Mouse (Mus musculus) hindbrain, embryonic 14.5 days (tissue): Measurements from ENCODE around the gene Scly. TPM values are rescaled to one million over a fixed set of nuclear protein-coding genes. Genes with fewer than 3 reads are reported as not detected.

ENCODE experiments used
- ATAC-seq: fragments of 200-750 bp; cut with Nextera tagmentation; 2 replicates; pipeline ENCODE4 v1.8.0; 2017; ENCODE audit warnings: moderate number of reproducible peaks, mild to moderate bottlenecking, moderate TSS enrichment, moderate library complexity; ENCODE audit not compliant: low FRiP score
- DNase-seq: peaks from one replicate; pipeline ENCODE4 v3.0.0-alpha.2; 2015; ENCODE audit warnings: low spot score
- H3K27ac ChIP-seq: fragments of 300-500 bp; sonication (generic); 2 replicates; pipeline ENCODE4 v1.5.1; 2014; ENCODE audit warnings: mild to moderate bottlenecking, moderate library complexity
- H3K27me3 ChIP-seq: fragments of 300-500 bp; sonication (generic); 2 replicates; pipeline ENCODE4 v1.6.1; 2014; ENCODE audit warnings: mild to moderate bottlenecking, low read length, mixed read lengths; ENCODE audit not compliant: control insufficient read depth, insufficient read depth
- H3K36me3 ChIP-seq: fragments of 300-500 bp; sonication (generic); replicated peaks from 2 replicates; pipeline ENCODE4 v1.6.1; 2014; ENCODE audit not compliant: control insufficient read depth, insufficient read depth
- H3K4me1 ChIP-seq: fragments of 300-500 bp; sonication (generic); replicated peaks from 2 replicates; pipeline ENCODE4 v1.6.1; 2014; ENCODE audit warnings: antibody characterized with exemption, low read length, mixed read lengths; ENCODE audit not compliant: control insufficient read depth, insufficient read depth
- H3K4me2 ChIP-seq: fragments of 300-500 bp; sonication (generic); replicated peaks from 2 replicates; pipeline ENCODE4 v1.6.1; 2014; ENCODE audit warnings: mild to moderate bottlenecking, moderate library complexity
- H3K4me3 ChIP-seq: fragments of 300-500 bp; sonication (generic); replicated peaks from 2 replicates; pipeline ENCODE4 v1.5.1; 2014; ENCODE audit warnings: mild to moderate bottlenecking, low read length
- H3K9ac ChIP-seq: fragments of 300-500 bp; sonication (generic); 2 replicates; pipeline ENCODE4 v1.6.1; 2014
- H3K9me3 ChIP-seq: fragments of 300-500 bp; sonication (generic); 2 replicates; pipeline ENCODE4 v1.6.1; 2016; ENCODE audit warnings: low read length; ENCODE audit not compliant: control insufficient read depth
- WGBS: fragments of 180-500 bp; shearing (Covaris S2); extraction: QIAGEN DNeasy Blood & Tissue Kit; methylation state at CpG from one replicate; pipeline ENCODE4 v1.1.7; 2014; 5-methylcytosine and 5-hydroxymethylcytosine counted together
- polyA plus RNA-seq: library from polyadenylated mRNA; unstranded; fragments of >200 nt; fragmentation: Nextera tagmentation; extraction: Ambion mirVana; gene quantifications from 2 replicates; pipeline ENCODE4 v1.2.1, GENCODE M21; 2014

The Scly gene
- polyA plus RNA-seq, 1 experiment from 2014 or later, result 10.5 TPM

DNA sequence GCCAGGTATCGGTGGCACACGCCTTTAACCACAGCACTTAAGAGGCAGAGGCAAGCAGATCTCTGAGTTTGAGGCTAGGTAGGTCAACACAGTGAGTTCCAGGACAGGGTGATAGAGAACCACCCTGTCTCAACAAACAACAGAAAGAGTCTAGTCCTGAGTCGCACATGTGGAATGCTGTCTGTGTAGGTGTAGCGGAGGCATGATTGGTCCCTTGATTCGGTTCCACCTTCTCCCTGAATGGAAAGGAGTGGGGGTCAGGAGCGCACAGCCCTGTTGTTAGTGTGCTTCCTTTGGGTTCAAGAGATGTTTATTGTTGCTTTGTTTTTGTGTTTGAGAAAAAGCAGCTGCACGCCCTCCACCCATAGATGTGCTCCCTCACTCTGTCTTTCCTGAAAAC lies 35.6 kb upstream of the Scly start:
- no peak for ATAC-seq
- no peak overlapping the region for H3K9ac ChIP-seq
- no peak overlapping the region for H3K4me2 ChIP-seq
- WGBS, result 95% methylated on average over 7 of the region's 7 CpGs
- no peaks in the 10 kb centered on the region for H3K9me3 ChIP-seq
- H3K4me1 ChIP-seq, result no peaks in the 10 kb centered on the region
- no peak for DNase-seq
- H3K27me3 ChIP-seq, result no peaks in the 10 kb centered on the region
- H3K27ac ChIP-seq, result no peak overlapping the region
- H3K36me3 ChIP-seq, result peaks cover 24% of the 10 kb centered on the region
- no peak overlapping the region for H3K4me3 ChIP-seq

DNA sequence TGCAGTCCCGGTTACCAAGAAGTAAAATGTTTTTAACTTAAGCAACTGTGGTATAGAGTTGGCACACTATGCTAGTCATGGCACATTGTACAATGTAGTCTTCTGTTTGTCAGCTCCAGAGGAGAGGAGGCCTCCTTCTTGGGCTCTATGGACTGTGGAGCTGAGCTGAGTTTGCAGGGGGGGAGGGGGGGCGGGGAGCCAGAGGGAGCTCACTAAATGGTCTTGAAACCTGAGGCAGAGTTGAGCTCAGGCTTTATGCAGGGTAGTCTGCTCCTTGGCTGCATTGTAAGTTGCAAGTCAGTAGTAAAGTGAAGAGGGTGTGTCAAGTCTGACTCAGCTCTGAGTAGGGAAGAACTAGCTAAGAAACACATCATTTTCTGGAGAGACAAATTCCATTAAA lies 25.9 kb upstream of the Scly start:
- H3K4me3 ChIP-seq, result no peak overlapping the region
- H3K4me2 ChIP-seq, result no peak overlapping the region
- H3K27me3 ChIP-seq, result no peaks in the 10 kb centered on the region
- no peak overlapping the region for H3K27ac ChIP-seq
- H3K4me1 ChIP-seq, result no peaks in the 10 kb centered on the region
- no peaks in the 10 kb centered on the region for H3K9me3 ChIP-seq
- ATAC-seq (no peak), DNase-seq (no peak)
- peaks cover 24% of the 10 kb centered on the region for H3K36me3 ChIP-seq
- 86% methylated on average over 2 of the region's 2 CpGs for WGBS
- H3K9ac ChIP-seq, result no peak overlapping the region

GRCm38 (mm10) chr1:91276581-91276980 lies 21.6 kb upstream of the Scly start:
- no peak overlapping the region for H3K9ac ChIP-seq
- H3K9me3 ChIP-seq, result no peaks in the 10 kb centered on the region
- ATAC-seq (no peak), DNase-seq (no peak)
- 93% methylated on average over 4 of the region's 4 CpGs for WGBS
- no peak overlapping the region for H3K4me3 ChIP-seq
- H3K36me3 ChIP-seq, result peaks cover 65% of the 10 kb centered on the region
- no peak overlapping the region for H3K27ac ChIP-seq
- no peaks in the 10 kb centered on the region for H3K27me3 ChIP-seq
- H3K4me2 ChIP-seq, result no peak overlapping the region
- no peaks in the 10 kb centered on the region for H3K4me1 ChIP-seq

DNA sequence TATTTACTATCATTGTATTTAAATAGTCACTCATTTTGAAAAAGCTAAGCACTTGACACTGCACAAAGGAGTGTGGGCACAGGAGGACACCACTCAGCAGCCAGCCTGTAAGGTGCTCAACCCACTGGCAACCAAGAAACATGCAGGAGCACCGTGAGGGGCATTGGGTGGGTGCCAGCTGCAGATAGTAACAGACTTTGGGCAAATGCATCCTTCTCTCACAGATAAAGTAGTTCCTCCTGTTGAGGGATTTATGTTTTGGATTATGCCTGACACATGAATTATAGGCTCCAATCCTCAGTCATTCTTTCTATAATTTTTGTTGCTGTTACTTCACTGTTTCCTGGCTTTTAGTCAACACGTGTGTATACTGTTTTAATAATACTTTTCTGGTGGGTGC lies 20.7 kb upstream of the Scly start:
- 94% methylated on average over 2 of the region's 2 CpGs for WGBS
- Histone ChIP-seq H3K9ac (no peak overlapping the region), H3K36me3 (peaks cover 69% of the 10 kb centered on the region), H3K27ac (no peak overlapping the region), H3K27me3 (no peaks in the 10 kb centered on the region), H3K4me2 (no peak overlapping the region), H3K4me3 (no peak overlapping the region), H3K4me1 (no peaks in the 10 kb centered on the region), H3K9me3 (no peaks in the 10 kb centered on the region)
- DNase-seq (no peak), ATAC-seq (no peak)

DNA sequence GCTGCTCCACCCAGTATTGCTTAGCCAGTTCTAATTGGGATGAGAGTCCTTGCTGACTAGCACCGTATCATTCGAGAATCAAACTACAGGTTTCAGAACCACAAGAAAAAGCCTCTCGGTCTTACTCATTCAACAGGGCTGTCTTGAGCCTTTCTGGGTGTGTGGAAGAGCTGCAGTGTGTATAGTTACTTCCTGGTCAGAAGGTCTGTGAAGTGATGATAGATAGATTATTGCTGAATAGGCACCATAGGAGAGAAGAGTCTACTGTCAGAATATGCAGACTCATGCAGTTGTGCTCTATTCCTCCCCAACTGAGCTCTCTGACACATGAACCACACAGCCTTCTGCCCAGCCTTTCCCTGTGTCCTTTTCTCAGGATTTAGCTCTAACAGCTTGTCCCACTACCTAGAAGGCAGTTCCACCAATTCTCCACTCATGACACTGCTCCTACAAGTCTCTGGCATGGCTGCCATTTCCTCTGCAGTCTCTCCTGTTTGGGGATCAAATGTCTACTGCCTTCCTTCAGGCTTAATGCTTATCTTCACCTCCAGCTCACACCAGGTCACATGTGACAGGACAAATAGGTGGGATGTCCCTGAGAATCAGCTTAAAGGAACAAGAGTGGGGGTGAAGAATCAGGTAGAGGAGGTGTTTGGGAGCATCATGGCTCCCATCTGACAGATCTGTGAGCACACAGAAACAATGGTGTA lies 19.6 kb upstream of the Scly start:
- no peak for ATAC-seq
- Histone ChIP-seq H3K4me1 (no peaks in the 10 kb centered on the region), H3K9me3 (no peaks in the 10 kb centered on the region), H3K9ac (no peak overlapping the region), H3K27me3 (no peaks in the 10 kb centered on the region), H3K4me3 (no peak overlapping the region), H3K36me3 (peaks cover 74% of the 10 kb centered on the region), H3K4me2 (no peak overlapping the region), H3K27ac (no peak overlapping the region)
- no peak for DNase-seq
- 94% methylated on average over 3 of the region's 3 CpGs for WGBS

DNA sequence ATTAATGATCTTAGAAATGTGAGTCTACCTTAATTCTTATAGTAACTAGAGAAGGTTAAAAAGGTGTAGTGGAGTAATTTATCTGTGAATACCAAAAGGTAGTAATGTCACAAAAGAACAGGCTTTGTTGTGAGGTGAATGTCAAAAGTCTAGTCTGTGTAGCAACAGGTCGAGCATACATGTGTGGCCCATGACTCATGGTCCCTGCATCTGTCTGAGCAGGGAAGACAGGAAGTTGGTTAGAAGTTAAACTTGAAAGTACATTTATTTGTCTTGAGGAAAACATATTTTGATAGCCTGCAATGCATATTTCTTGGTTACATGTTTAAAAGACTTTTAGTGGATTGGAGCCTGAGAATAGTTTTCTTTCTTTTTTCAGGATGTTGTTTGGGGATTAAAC lies 19.0 kb upstream of the Scly start:
- Histone ChIP-seq H3K9me3 (no peaks in the 10 kb centered on the region), H3K36me3 (peaks cover 75% of the 10 kb centered on the region), H3K27me3 (no peaks in the 10 kb centered on the region), H3K4me3 (no peak overlapping the region), H3K4me2 (no peak overlapping the region), H3K9ac (no peak overlapping the region), H3K27ac (no peak overlapping the region), H3K4me1 (no peaks in the 10 kb centered on the region)
- no peak for DNase-seq
- ATAC-seq, result no peak
- WGBS, result 94% methylated on average over 1 of the region's 1 CpGs

DNA sequence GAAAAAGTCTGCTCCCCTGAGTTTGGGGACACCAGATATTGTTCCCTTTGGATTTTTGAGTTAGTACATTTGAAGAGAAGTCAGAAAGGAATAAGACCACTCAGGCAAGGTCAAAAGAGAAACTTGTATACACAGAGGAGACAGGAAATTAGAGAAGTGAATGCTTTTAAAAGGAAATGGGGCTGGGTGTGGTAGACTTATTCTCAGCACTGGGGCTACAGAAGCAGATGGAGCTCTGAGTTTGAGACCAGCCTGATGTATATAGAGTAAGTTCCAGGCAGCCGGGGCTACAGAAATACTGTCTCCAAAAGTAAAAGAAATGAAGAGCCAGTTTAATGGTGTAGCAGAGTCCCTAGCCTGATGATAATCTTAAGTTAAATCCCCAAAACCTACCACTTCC lies 15.6 kb upstream of the Scly start:
- Histone ChIP-seq H3K27ac (no peak overlapping the region), H3K36me3 (peaks cover 86% of the 10 kb centered on the region), H3K27me3 (no peaks in the 10 kb centered on the region), H3K9me3 (no peaks in the 10 kb centered on the region), H3K4me1 (no peaks in the 10 kb centered on the region), H3K4me3 (no peak overlapping the region), H3K9ac (no peak overlapping the region), H3K4me2 (no peak overlapping the region)
- 94% methylated on average over 1 of the region's 1 CpGs for WGBS
- DNase-seq (no peak), ATAC-seq (no peak)

- Histone ChIP-seq H3K27ac (no peak overlapping the region), H3K9ac (no peak overlapping the region), H3K36me3 (peaks cover 63% of the 10 kb centered on the region), H3K4me1 (no peaks in the 10 kb centered on the region), H3K27me3 (no peaks in the 10 kb centered on the region), H3K4me3 (no peak overlapping the region), H3K4me2 (no peak overlapping the region), H3K9me3 (no peaks in the 10 kb centered on the region)
- DNase-seq (no peak), ATAC-seq (no peak)
- 100% methylated on average over 1 of the region's 1 CpGs for WGBS
Measured at GRCm38 (mm10) chr1:91289375-91289774, 8.8 kb upstream of the Scly start.

DNA sequence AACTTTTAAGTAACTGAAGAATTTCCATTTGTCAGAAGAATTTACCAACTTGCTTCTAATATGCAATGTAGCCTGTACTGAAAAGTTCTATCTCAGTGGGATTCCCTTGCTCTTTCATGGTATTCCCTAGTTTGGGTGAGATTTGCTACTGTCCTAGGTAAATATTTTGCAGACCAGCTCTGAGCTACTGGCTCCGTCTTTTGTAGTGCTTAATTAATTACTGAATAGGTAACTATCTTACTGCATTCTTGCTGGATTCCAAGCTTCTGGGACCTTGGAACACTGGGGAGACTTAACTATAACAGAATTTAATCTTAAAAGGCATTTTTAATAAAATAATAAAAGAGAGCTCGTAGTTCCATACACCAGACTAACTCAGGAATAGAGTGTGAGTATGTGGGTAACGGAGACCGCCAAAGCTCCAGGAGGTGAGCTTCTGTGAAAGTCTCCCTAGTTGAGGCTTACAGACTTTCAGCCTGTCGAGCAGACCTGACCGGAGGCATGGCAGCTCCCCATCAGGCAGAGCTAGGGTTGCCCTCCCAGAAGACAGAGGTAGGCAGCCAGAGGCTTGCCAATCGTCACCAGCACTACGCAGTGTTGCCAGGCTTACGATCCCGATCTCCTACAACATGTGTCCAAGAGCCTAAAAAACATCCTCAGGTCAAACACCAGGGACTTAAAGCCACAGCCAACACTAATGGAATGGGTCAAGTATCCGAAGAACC lies 5.9 kb upstream of the Scly start:
- DNase-seq (no peak), ATAC-seq (no peak)
- H3K4me3 ChIP-seq, result no peak overlapping the region
- H3K9ac ChIP-seq, result no peak overlapping the region
- H3K27ac ChIP-seq, result no peak overlapping the region
- no peaks in the 10 kb centered on the region for H3K9me3 ChIP-seq
- 94% methylated on average over 11 of the region's 11 CpGs for WGBS
- no peaks in the 10 kb centered on the region for H3K4me1 ChIP-seq
- peaks cover 36% of the 10 kb centered on the region for H3K36me3 ChIP-seq
- H3K4me2 ChIP-seq, result no peak overlapping the region
- no peaks in the 10 kb centered on the region for H3K27me3 ChIP-seq
